Mouse (Mus musculus): Measurements from ENCODE around the gene Crhbp.

GRCm38 (mm10) chr13:95481428-95481827 lies 36.7 kb upstream of the Crhbp start:
- TF ChIP-seq CTCF (conservative IDR thresholded peaks at IDR 0.05; ENCODE audit: low read length) (peak; percentile 62), POU5F1 (IDR thresholded peaks at IDR 0.05; ENCODE audit: borderline replicate concordance, low read length) (no peak)
